Comparison of ENCODE assay signal across 11 mouse cellular contexts in genomic region chr14:61493511-61494135, GRCm38 (mm10). TPM values are rescaled to one million over a fixed set of nuclear protein-coding genes. Genes with fewer than 3 reads are reported as not detected.
DNase-seq lines count a peak whose midpoint lies in the region; ATAC-seq and TF ChIP-seq lines count a peak whose summit lies in the region.
"Had no signal": no experiment of that assay in that cellular context is flagged by ENCODE, and none has a peak within 500 bp of the region (broad histone marks: within the 10 kb centered on the region; RNA-seq: fewer than 3 reads in every experiment).

No protein-coding gene starts in this region.

- TF ChIP-seq CTCF in left cerebral cortex, adult 2 months (IDR thresholded peaks at IDR 0.05): no peak

- no peak overlapping the region for H3K27ac ChIP-seq in left cerebral cortex, adult 2 months
- H3K27ac ChIP-seq: forebrain, embryonic 13.5 days; liver, embryonic 15.5 days had no signal

- peak; percentile 82 for ATAC-seq in granulocyte monocyte progenitor cell, adult 5-6 weeks (replicated peaks; ENCODE audit: poor library complexity, severe bottlenecking)
- ATAC-seq in monocyte, adult 5-6 weeks (replicated peaks; ENCODE audit: insufficient number of reproducible peaks, low FRiP score, low TSS enrichment, poor library complexity, severe bottlenecking): no peak
- ATAC-seq: forebrain, embryonic 13.5 days had no signal

- intact Hi-C loops in heart, postnatal 25 days (cut with DNase I): loop anchor here (10.0 kb wide), 1 partner anchor 129 kb away; the partner anchor contains the start of gene Ebpl
- intact Hi-C loops in left cerebral cortex, postnatal 4 days (cut with DNase I): no loop called here
- intact Hi-C loops in left cerebral cortex, adult 2 months (cut with DNase I): no loop called here

- DNase-seq in heart, adult 11 months: peak; percentile 95
- no peak for DNase-seq in heart, postnatal 25 days (ENCODE audit: low spot score)
- peak; percentile 46 for DNase-seq in left cerebral cortex, postnatal 4 days
- no peak for DNase-seq in left cerebral cortex, adult 2 months (ENCODE audit: extremely low spot score in 1 of 2, low spot score in 2 of 2)
- peak; percentile 70 for DNase-seq in brain, adult 2 months (ENCODE audit: low read depth, low spot score)
- no peak for DNase-seq in thymus, postnatal 14 days
- DNase-seq: embryo, embryonic 11 days had no signal

- no peak overlapping the region for H3K4me3 ChIP-seq in left cerebral cortex, adult 2 months
- H3K4me3 ChIP-seq: forebrain, embryonic 13.5 days; liver, embryonic 15.5 days had no signal

RNA-seq across cellular contexts. Expression of gene Kpna3, which starts 53.9 kb away (rescaled TPM):
- 10 to 100 TPM; 49.8 to 51.0 TPM for total RNA-seq in heart, postnatal 25 days (2021)
- 10 to 100 TPM; 88.4 to 97.8 TPM for total RNA-seq in left cerebral cortex, postnatal 4 days (2021)
- total RNA-seq in left cerebral cortex, adult 2 months (2021): 10 to 100 TPM; 66.1 to 72.7 TPM
- 43.2 and 47.9 TPM in 2 replicates for total RNA-seq in granulocyte monocyte progenitor cell, adult 5-6 weeks (2014; fragmentation: Nextera tagmentation)
- 29.7 and 50.2 TPM in 2 replicates for total RNA-seq in granulocyte monocyte progenitor cell, adult 5-6 weeks (2017)
- 19.9 to 36.0 TPM (median 25.4 TPM) in 3 replicates for total RNA-seq in monocyte, adult 5-6 weeks (2017)

Comparison
In these comparisons a context has a peak if more than half of its experiments do, and no peak if none do; other contexts are left out.
1. DNase-seq: peak in heart, adult 11 months (single experiment), left cerebral cortex, postnatal 4 days (single experiment) and brain, adult 2 months (single experiment); none in heart, postnatal 25 days (single experiment), left cerebral cortex, adult 2 months (0 of 2) and thymus, postnatal 14 days (single experiment).